22 mouse cellular contexts compared by ENCODE assay signal in the genomic region with DNA sequence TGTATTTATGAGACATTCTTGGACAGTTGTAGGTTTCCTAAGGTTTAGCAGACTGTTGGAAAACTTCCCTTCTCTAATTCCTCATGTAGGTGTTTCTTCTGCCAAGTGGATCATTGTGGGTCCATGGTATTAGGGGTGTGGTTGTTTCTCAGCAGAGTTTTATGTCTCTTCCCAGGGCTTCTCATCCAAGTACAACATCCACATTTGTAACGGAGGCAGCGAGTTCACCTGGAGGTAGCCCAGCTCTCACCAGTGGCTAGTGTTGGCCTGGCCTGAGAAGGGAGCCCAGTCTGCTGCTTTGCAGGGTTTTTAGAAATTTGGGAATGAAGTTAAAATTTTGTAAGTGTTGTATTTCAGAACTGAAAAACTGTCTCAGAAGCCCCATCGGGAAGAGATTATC.
A peak's percentile ranks its signal among the peaks of the same experiment; 100 is the strongest.
DNase-seq lines count a peak whose midpoint lies in the region; ATAC-seq and TF ChIP-seq lines count a peak whose summit lies in the region.
"Had no signal": no experiment of that assay in that cellular context is flagged by ENCODE, and none has a peak within 500 bp of the region (broad histone marks: within the 10 kb centered on the region; RNA-seq: fewer than 3 reads in every experiment).

No protein-coding gene starts in this region.

- no peaks in the 10 kb centered on the region for H3K4me1 ChIP-seq in intestine, embryonic 14.5 days (replicated peaks; ENCODE audit: control insufficient read depth, insufficient read depth, low read length)
- H3K4me1 ChIP-seq in intestine, postnatal 0 days (replicated peaks; ENCODE audit: control insufficient read depth, insufficient read depth, low read length): no peaks in the 10 kb centered on the region
- H3K4me1 ChIP-seq: forebrain, embryonic 12.5 days; forebrain, embryonic 15.5 days; hindbrain, embryonic 12.5 days; hindbrain, embryonic 15.5 days; intestine, embryonic 15.5 days had no signal

- no peak for ATAC-seq in intestine, embryonic 14.5 days (replicated peaks; ENCODE audit: low FRiP score, low TSS enrichment, low read depth)
- ATAC-seq in intestine, postnatal 0 days: no peak
- ATAC-seq: forebrain, embryonic 15.5 days; intestine, embryonic 15.5 days; Patski had no signal

- no peak overlapping the region for H3K4me2 ChIP-seq in intestine, embryonic 14.5 days (ENCODE audit: low read length)
- H3K4me2 ChIP-seq in intestine, postnatal 0 days (replicated peaks; ENCODE audit: low read depth): no peak overlapping the region
- H3K4me2 ChIP-seq: forebrain, embryonic 12.5 days; forebrain, embryonic 15.5 days; heart, embryonic 11.5 days; hindbrain, embryonic 12.5 days; hindbrain, embryonic 15.5 days; intestine, embryonic 15.5 days had no signal

- no peak overlapping the region for H3K4me3 ChIP-seq in intestine, embryonic 14.5 days (ENCODE audit: low read depth, low read length)
- no peak overlapping the region for H3K4me3 ChIP-seq in intestine, postnatal 0 days (ENCODE audit: low read depth, low read length)
- H3K4me3 ChIP-seq: forebrain, embryonic 12.5 days; forebrain, embryonic 15.5 days; hindbrain, embryonic 12.5 days; hindbrain, embryonic 15.5 days; intestine, embryonic 15.5 days had no signal

- no peak for TF ChIP-seq CTCF in intestine, postnatal 0 days (IDR thresholded peaks at IDR 0.05; ENCODE audit: low read depth)

- no peaks in the 10 kb centered on the region for H3K9me3 ChIP-seq in intestine, embryonic 14.5 days (ENCODE audit: control insufficient read depth, low read length)
- H3K9me3 ChIP-seq in intestine, postnatal 0 days (ENCODE audit: control insufficient read depth): no peaks in the 10 kb centered on the region
- H3K9me3 ChIP-seq: forebrain, embryonic 12.5 days; forebrain, embryonic 15.5 days; hindbrain, embryonic 12.5 days; hindbrain, embryonic 15.5 days; intestine, embryonic 15.5 days had no signal

- peak; percentile 20 for DNase-seq in gastrocnemius, postnatal 25 days
- no peak for DNase-seq in gastrocnemius, postnatal 10 days
- DNase-seq in intestine, embryonic 14.5 days (ENCODE audit: low spot score): peak; percentile 48
- peak; percentile 54 for DNase-seq in fibroblast of lung, adult 2 months (ENCODE audit: low read depth)
- DNase-seq in kidney, adult 8-10 months: no peak
- DNase-seq: adrenal gland, postnatal 10 days; adrenal gland, postnatal 36 days; B cell, adult 2 months; cerebellum, adult 18-20 months; cerebellum, adult 9-10 months; gastrocnemius, postnatal 36 days; kidney, adult 18-20 months had no signal

- H3K27ac ChIP-seq in intestine, embryonic 14.5 days (ENCODE audit: low read depth): no peak overlapping the region
- H3K27ac ChIP-seq in intestine, postnatal 0 days (ENCODE audit: low read depth, low read length): no peak overlapping the region
- H3K27ac ChIP-seq: forebrain, embryonic 12.5 days; forebrain, embryonic 15.5 days; hindbrain, embryonic 12.5 days; hindbrain, embryonic 15.5 days; intestine, embryonic 15.5 days had no signal

- WGBS in intestine, embryonic 14.5 days: 68% methylated on average over 3 of the region's 3 CpGs
- 68% methylated on average over 3 of the region's 3 CpGs for WGBS in intestine, postnatal 0 days

- no peak overlapping the region for H3K9ac ChIP-seq in intestine, embryonic 14.5 days (ENCODE audit: low read length)
- no peak overlapping the region for H3K9ac ChIP-seq in intestine, postnatal 0 days (ENCODE audit: low read depth, low read length)
- H3K9ac ChIP-seq: forebrain, embryonic 12.5 days; forebrain, embryonic 15.5 days; hindbrain, embryonic 12.5 days; hindbrain, embryonic 15.5 days; intestine, embryonic 15.5 days had no signal

- no peaks in the 10 kb centered on the region for H3K36me3 ChIP-seq in intestine, embryonic 14.5 days (ENCODE audit: control insufficient read depth, insufficient read depth, low read length)
- H3K36me3 ChIP-seq in intestine, postnatal 0 days (ENCODE audit: control insufficient read depth, insufficient read depth): no peaks in the 10 kb centered on the region
- H3K36me3 ChIP-seq: forebrain, embryonic 12.5 days; forebrain, embryonic 15.5 days; G1E; hindbrain, embryonic 12.5 days; hindbrain, embryonic 15.5 days; intestine, embryonic 15.5 days had no signal

- H3K27me3 ChIP-seq in intestine, embryonic 14.5 days (replicated peaks; ENCODE audit: control insufficient read depth, insufficient read depth, low read length): no peaks in the 10 kb centered on the region
- no peaks in the 10 kb centered on the region for H3K27me3 ChIP-seq in intestine, postnatal 0 days (replicated peaks; ENCODE audit: control insufficient read depth, insufficient read depth, low read length)
- H3K27me3 ChIP-seq: CH12.LX; forebrain, embryonic 12.5 days; forebrain, embryonic 15.5 days; hindbrain, embryonic 12.5 days; hindbrain, embryonic 15.5 days; intestine, embryonic 15.5 days; Patski had no signal

Comparison
In these comparisons a context has a peak if more than half of its experiments do, and no peak if none do; other contexts are left out.
1. DNase-seq: peak in gastrocnemius, postnatal 25 days (single experiment), intestine, embryonic 14.5 days (single experiment) and fibroblast of lung, adult 2 months (single experiment); none in gastrocnemius, postnatal 10 days (single experiment) and kidney, adult 8-10 months (0 of 2).